Mouse (Mus musculus): Measurements from ENCODE around the gene Ppp1r26.

The Ppp1r26 gene

GRCm38 (mm10) chr2:28451663-28452062 lies 5.1 kb downstream of the Ppp1r26 start:
- Histone ChIP-seq H3K27me3 (ENCODE audit: insufficient read depth, low read length) (peaks cover 53% of the 10 kb centered on the region), H3K4me3 (replicated peaks; ENCODE audit: low read length) (no peak overlapping the region), H3K4me1 (replicated peaks; ENCODE audit: low read depth, low read length) (peaks cover 39% of the 10 kb centered on the region), H3K9me3 (ENCODE audit: low read length) (no peaks in the 10 kb centered on the region), H3K36me3 (ENCODE audit: insufficient read depth, low read length) (peaks cover 3% of the 10 kb centered on the region; the same call in 1 of the 2 replicates)
- no peak for TF ChIP-seq NANOG (IDR thresholded peaks at IDR 0.05; ENCODE audit: borderline replicate concordance, low read length)
- TF ChIP-seq CTCF (conservative IDR thresholded peaks at IDR 0.05; ENCODE audit: low read length), result no peak
- TF ChIP-seq POU5F1 (IDR thresholded peaks at IDR 0.05; ENCODE audit: borderline replicate concordance, low read length), result no peak

- H3K4me1 ChIP-seq (replicated peaks; ENCODE audit: low read depth, low read length), result peaks cover 35% of the 10 kb centered on the region
- no peak overlapping the region for H3K4me3 ChIP-seq (replicated peaks; ENCODE audit: low read length)
- no peaks in the 10 kb centered on the region for H3K9me3 ChIP-seq (ENCODE audit: low read length)
- TF ChIP-seq POU5F1 (IDR thresholded peaks at IDR 0.05; ENCODE audit: borderline replicate concordance, low read length), result no peak
- no peak for TF ChIP-seq CTCF (conservative IDR thresholded peaks at IDR 0.05; ENCODE audit: low read length)
- TF ChIP-seq NANOG (IDR thresholded peaks at IDR 0.05; ENCODE audit: borderline replicate concordance, low read length), result no peak
- H3K27me3 ChIP-seq (ENCODE audit: insufficient read depth, low read length), result peaks cover 38% of the 10 kb centered on the region
- peaks cover 3% of the 10 kb centered on the region; the same call in 1 of the 2 replicates for H3K36me3 ChIP-seq (ENCODE audit: insufficient read depth, low read length)
Observed at GRCm38 (mm10) chr2:28453539-28453938, 6.9 kb downstream of the Ppp1r26 start.

DNA sequence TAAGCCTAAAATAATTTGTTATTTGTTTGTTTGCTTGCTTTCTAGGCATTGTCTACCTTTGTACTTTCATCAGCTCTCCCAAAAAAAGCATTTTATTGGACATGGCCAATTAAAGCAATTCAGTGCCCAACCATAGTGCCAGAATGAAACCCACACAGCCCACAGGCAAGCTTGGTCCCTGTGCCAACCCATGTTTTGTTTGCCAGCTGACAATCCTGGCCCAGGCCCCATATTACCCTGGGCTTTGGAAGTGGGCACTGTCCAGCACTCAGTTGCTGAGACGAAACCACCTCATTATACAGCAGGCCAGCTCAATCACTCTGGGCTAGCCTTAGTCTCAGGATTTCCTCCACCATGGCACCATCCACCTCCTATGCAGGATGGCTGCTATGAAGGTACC lies 10.0 kb downstream of the Ppp1r26 start:
- peaks cover 27% of the 10 kb centered on the region for H3K4me1 ChIP-seq (replicated peaks; ENCODE audit: low read depth, low read length)
- peaks cover 1% of the 10 kb centered on the region; the same call in 1 of the 2 replicates for H3K36me3 ChIP-seq (ENCODE audit: insufficient read depth, low read length)
- no peaks in the 10 kb centered on the region for H3K9me3 ChIP-seq (ENCODE audit: low read length)
- no peak for TF ChIP-seq NANOG (IDR thresholded peaks at IDR 0.05; ENCODE audit: borderline replicate concordance, low read length)
- TF ChIP-seq CTCF (conservative IDR thresholded peaks at IDR 0.05; ENCODE audit: low read length), result no peak
- no peak for TF ChIP-seq POU5F1 (IDR thresholded peaks at IDR 0.05; ENCODE audit: borderline replicate concordance, low read length)
- H3K27me3 ChIP-seq (ENCODE audit: insufficient read depth, low read length), result peaks cover 11% of the 10 kb centered on the region
- H3K4me3 ChIP-seq (replicated peaks; ENCODE audit: low read length), result no peak overlapping the region

GRCm38 (mm10) chr2:28463919-28464318 lies 17.3 kb downstream of the Ppp1r26 start:
- H3K36me3 ChIP-seq (ENCODE audit: insufficient read depth, low read length), result peaks cover 17% of the 10 kb centered on the region
- no peaks in the 10 kb centered on the region for H3K9me3 ChIP-seq (ENCODE audit: low read length)
- H3K27me3 ChIP-seq (ENCODE audit: insufficient read depth, low read length), result peaks cover 3% of the 10 kb centered on the region; the same call in 1 of the 2 replicates
- H3K4me3 ChIP-seq (replicated peaks; ENCODE audit: low read length), result no peak overlapping the region
- H3K4me1 ChIP-seq (replicated peaks; ENCODE audit: low read depth, low read length), result peaks cover 44% of the 10 kb centered on the region
- peak; percentile 95 for TF ChIP-seq CTCF (conservative IDR thresholded peaks at IDR 0.05; ENCODE audit: low read length)
- no peak for TF ChIP-seq NANOG (IDR thresholded peaks at IDR 0.05; ENCODE audit: borderline replicate concordance, low read length)
- TF ChIP-seq POU5F1 (IDR thresholded peaks at IDR 0.05; ENCODE audit: borderline replicate concordance, low read length), result no peak

GRCm38 (mm10) chr2:28464919-28465318 lies 18.3 kb downstream of the Ppp1r26 start:
- H3K27me3 ChIP-seq (ENCODE audit: insufficient read depth, low read length), result peaks cover 3% of the 10 kb centered on the region; the same call in 1 of the 2 replicates
- TF ChIP-seq POU5F1 (IDR thresholded peaks at IDR 0.05; ENCODE audit: borderline replicate concordance, low read length) (no peak), CTCF (conservative IDR thresholded peaks at IDR 0.05; ENCODE audit: low read length) (no peak), NANOG (IDR thresholded peaks at IDR 0.05; ENCODE audit: borderline replicate concordance, low read length) (no peak)
- H3K36me3 ChIP-seq (ENCODE audit: insufficient read depth, low read length), result peaks cover 27% of the 10 kb centered on the region
- no peaks in the 10 kb centered on the region for H3K9me3 ChIP-seq (ENCODE audit: low read length)
- peaks cover 54% of the 10 kb centered on the region for H3K4me1 ChIP-seq (replicated peaks; ENCODE audit: low read depth, low read length)
- peak overlapping the region; percentile 82; the same call in 1 of the 2 replicates for H3K4me3 ChIP-seq (replicated peaks; ENCODE audit: low read length)

- Histone ChIP-seq H3K4me3 (replicated peaks; ENCODE audit: low read length) (peak within 1 kb of the TSS; percentile 82), H3K27me3 (ENCODE audit: insufficient read depth, low read length) (peaks cover 3% of the 10 kb centered on the region; the same call in 1 of the 2 replicates), H3K9me3 (ENCODE audit: low read length) (no peaks in the 10 kb centered on the region), H3K36me3 (ENCODE audit: insufficient read depth, low read length) (peaks cover 38% of the 10 kb centered on the region), H3K4me1 (replicated peaks; ENCODE audit: low read depth, low read length) (peaks cover 65% of the 10 kb centered on the region)
- TF ChIP-seq POU5F1 (IDR thresholded peaks at IDR 0.05; ENCODE audit: borderline replicate concordance, low read length), result no peak
- no peak for TF ChIP-seq NANOG (IDR thresholded peaks at IDR 0.05; ENCODE audit: borderline replicate concordance, low read length)
- TF ChIP-seq CTCF (conservative IDR thresholded peaks at IDR 0.05; ENCODE audit: low read length), result no peak
Observed at GRCm38 (mm10) chr2:28465836-28466518, 19.4 kb downstream of the Ppp1r26 start, which contains the start of gene 1700007K13Rik. TSS of gene 1700007K13Rik (minus strand) at chr2:28466332.

DNA sequence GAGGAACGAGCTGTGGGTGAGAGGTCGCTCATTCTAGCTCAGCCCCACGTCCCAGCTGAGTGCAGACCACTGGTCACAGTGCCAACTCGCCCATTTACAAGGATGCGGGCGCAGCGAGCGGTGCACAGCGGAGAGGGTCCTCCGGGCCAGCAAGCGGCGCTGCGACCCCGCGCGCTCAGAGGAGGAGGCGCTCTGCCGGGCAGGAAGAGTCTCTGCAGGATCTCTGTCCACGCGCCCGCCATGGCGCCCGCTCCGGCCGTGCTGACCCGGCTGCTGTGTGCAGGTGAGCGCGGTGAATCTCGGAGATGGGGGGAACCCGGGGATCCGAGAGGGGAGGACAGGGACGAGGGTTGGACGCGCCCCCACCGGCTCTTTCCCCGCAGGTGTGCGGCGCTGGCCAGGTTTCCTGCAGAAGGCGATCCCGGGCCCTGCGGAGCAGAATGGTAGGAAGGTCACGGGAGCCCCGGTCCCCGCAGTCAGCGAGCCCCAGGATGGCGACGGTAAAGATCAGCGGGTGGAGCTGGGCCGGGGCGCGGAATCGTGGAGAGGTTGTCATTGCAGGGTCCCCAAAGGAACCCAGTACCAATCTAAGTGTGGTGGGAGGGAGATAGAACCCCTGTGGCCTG lies 21.4 kb downstream of the Ppp1r26 start, which contains the start of gene Mrps2:
Gene Mrps2 (plus strand): TSS at position 207 of the 626 bp plus-strand sequence.
- H3K27me3 ChIP-seq (ENCODE audit: insufficient read depth, low read length), result peaks cover 3% of the 10 kb centered on the region; the same call in 1 of the 2 replicates
- H3K4me1 ChIP-seq (replicated peaks; ENCODE audit: low read depth, low read length), result peaks cover 73% of the 10 kb centered on the region
- no peaks in the 10 kb centered on the region for H3K9me3 ChIP-seq (ENCODE audit: low read length)
- 0 out of 2 replicates have a peak, but pooled peaks have one; percentile 8 for TF ChIP-seq CTCF (conservative IDR thresholded peaks at IDR 0.05; ENCODE audit: low read length)
- no peak for TF ChIP-seq POU5F1 (IDR thresholded peaks at IDR 0.05; ENCODE audit: borderline replicate concordance, low read length)
- peak within 1 kb of the TSS; percentile 99 for H3K4me3 ChIP-seq (replicated peaks; ENCODE audit: low read length)
- H3K36me3 ChIP-seq (ENCODE audit: insufficient read depth, low read length), result peaks cover 41% of the 10 kb centered on the region

DNA sequence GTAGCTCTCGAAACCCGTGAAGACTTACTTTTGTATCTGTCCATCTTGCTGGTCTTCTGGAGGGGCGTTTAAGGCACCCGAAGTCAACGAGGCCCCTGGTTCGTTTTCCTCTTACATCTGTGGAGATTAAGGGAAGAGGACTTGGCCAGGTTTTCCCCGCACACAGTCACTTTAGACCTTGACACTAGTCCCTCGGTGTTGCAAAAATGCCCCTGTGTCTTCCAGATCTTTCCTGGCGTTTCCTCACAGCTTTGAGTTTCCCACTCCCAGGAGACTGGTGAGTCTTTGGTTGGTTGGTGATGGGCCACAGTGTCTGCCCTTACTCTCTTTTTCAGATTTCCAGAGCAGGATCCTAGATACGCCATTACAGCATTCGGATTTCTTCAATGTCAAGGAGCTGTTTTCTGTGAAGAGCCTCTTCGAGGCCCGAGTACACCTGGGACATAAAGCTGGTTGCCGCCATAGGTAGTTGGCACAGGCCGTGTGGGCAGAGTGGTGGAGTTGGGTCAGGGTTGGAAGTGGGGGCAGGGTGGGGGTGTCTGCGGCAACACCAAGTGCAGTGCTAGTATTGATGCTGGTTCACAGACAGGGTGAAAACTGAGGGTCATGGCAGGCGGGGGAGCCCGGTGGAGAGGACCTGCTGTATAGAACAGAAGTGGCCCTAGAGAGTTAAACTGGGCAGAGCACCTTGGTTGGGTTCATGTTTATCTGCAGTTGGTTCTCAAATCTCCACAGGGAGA lies 22.1 kb downstream of the Ppp1r26 start:
- H3K36me3 ChIP-seq (ENCODE audit: insufficient read depth, low read length), result peaks cover 41% of the 10 kb centered on the region
- no peaks in the 10 kb centered on the region for H3K9me3 ChIP-seq (ENCODE audit: low read length)
- peak overlapping the region; percentile 99 for H3K4me3 ChIP-seq (replicated peaks; ENCODE audit: low read length)
- peaks cover 71% of the 10 kb centered on the region for H3K4me1 ChIP-seq (replicated peaks; ENCODE audit: low read depth, low read length)
- TF ChIP-seq POU5F1 (IDR thresholded peaks at IDR 0.05; ENCODE audit: borderline replicate concordance, low read length), result no peak
- TF ChIP-seq CTCF (conservative IDR thresholded peaks at IDR 0.05; ENCODE audit: low read length), result no peak
- TF ChIP-seq NANOG (IDR thresholded peaks at IDR 0.05; ENCODE audit: borderline replicate concordance, low read length), result no peak
- peaks cover 3% of the 10 kb centered on the region; the same call in 1 of the 2 replicates for H3K27me3 ChIP-seq (ENCODE audit: insufficient read depth, low read length)
